ENCODE assay signal across 27 mouse cellular contexts in genomic region chr19:5518721-5519120, GRCm38 (mm10). TPM values are rescaled to one million over a fixed set of nuclear protein-coding genes. Genes with fewer than 3 reads are reported as not detected.
A peak's percentile ranks its signal among the peaks of the same experiment; 100 is the strongest.
DNase-seq lines count a peak whose midpoint lies in the region; ATAC-seq and TF ChIP-seq lines count a peak whose summit lies in the region.
"Had no signal": no experiment of that assay in that cellular context is flagged by ENCODE, and none has a peak within 500 bp of the region (broad histone marks: within the 10 kb centered on the region; RNA-seq: fewer than 3 reads in every experiment).

No protein-coding gene starts in this region.

- H3K9me3 ChIP-seq in liver, postnatal 0 days (ENCODE audit: low read length) = no peaks in the 10 kb centered on the region
- H3K9me3 ChIP-seq in liver, embryonic 11.5 days (ENCODE audit: control insufficient read depth, low read length) = no peaks in the 10 kb centered on the region
- H3K9me3 ChIP-seq in forebrain, embryonic 13.5 days (replicated peaks) = no peaks in the 10 kb centered on the region
- H3K9me3 ChIP-seq: forebrain, embryonic 10.5 days; hindbrain, embryonic 12.5 days; hindbrain, embryonic 15.5 days had no signal

- H3K4me2 ChIP-seq in liver, postnatal 0 days (ENCODE audit: low read depth, low read length) = no peak overlapping the region
- no peak overlapping the region for H3K4me2 ChIP-seq in liver, embryonic 11.5 days
- no peak overlapping the region for H3K4me2 ChIP-seq in forebrain, embryonic 13.5 days
- H3K4me2 ChIP-seq: heart, embryonic 11.5 days; hindbrain, embryonic 12.5 days; hindbrain, embryonic 15.5 days had no signal

- H3K27ac ChIP-seq in liver, postnatal 0 days (ENCODE audit: low read depth) = no peak overlapping the region
- no peak overlapping the region for H3K27ac ChIP-seq in liver, embryonic 11.5 days (ENCODE audit: low read depth, low read length)
- H3K27ac ChIP-seq in small intestine, adult 2 months (ENCODE audit: insufficient read depth, low read depth, low read length) = peak overlapping the region; percentile 39; the same call in 1 of the 2 replicates
- H3K27ac ChIP-seq in forebrain, embryonic 13.5 days = no peak overlapping the region
- H3K27ac ChIP-seq: forebrain, embryonic 10.5 days; gastrocnemius, adult 2 months; hindbrain, embryonic 12.5 days; hindbrain, embryonic 15.5 days had no signal

- TF ChIP-seq CTCF in liver, postnatal 0 days (IDR thresholded peaks at IDR 0.05; ENCODE audit: low read depth) = no peak
- TF ChIP-seq CTCF in small intestine, adult 2 months (IDR thresholded peaks at IDR 0.05; ENCODE audit: extremely low read depth, insufficient read length, insufficient replicate concordance, low read depth, low read length) = no peak

- peak; percentile 50 for DNase-seq in kidney, adult 9 months
- no peak for DNase-seq in kidney, postnatal 10 days
- DNase-seq in liver, postnatal 0 days = no peak
- no peak for DNase-seq in liver, embryonic 11.5 days (ENCODE audit: low spot score)
- no peak for DNase-seq in urinary bladder, postnatal 4 days (ENCODE audit: low spot score in 2 of 2)
- DNase-seq: adrenal gland, adult 8-10 months; adrenal gland, postnatal 36 days; cerebellum, adult 18-20 months; cerebellum, adult 9-10 months; cerebellum, postnatal 14 days; forebrain, postnatal 0 days; gastrocnemius, adult 2 months; gastrocnemius, postnatal 14 days; heart, adult 11 months had no signal

- 69% methylated on average over 3 of the region's 3 CpGs for WGBS in liver, postnatal 0 days (ENCODE audit: insufficient replicate concordance)
- 72% methylated on average over 3 of the region's 3 CpGs for WGBS in liver, embryonic 11.5 days
- 64% methylated on average over 3 of the region's 3 CpGs for WGBS in small intestine, adult 2 months
- 93% methylated on average over 3 of the region's 3 CpGs for WGBS in forebrain, embryonic 13.5 days

- H3K4me3 ChIP-seq in liver, postnatal 0 days (ENCODE audit: low read depth, low read length) = no peak overlapping the region
- H3K4me3 ChIP-seq in liver, embryonic 11.5 days (ENCODE audit: low read depth, low read length) = no peak overlapping the region
- H3K4me3 ChIP-seq in small intestine, adult 2 months (ENCODE audit: low read depth, low read length) = no peak overlapping the region
- no peak overlapping the region for H3K4me3 ChIP-seq in forebrain, embryonic 13.5 days
- H3K4me3 ChIP-seq: forebrain, embryonic 10.5 days; gastrocnemius, adult 2 months; hindbrain, embryonic 12.5 days; hindbrain, embryonic 15.5 days had no signal

- no peaks in the 10 kb centered on the region for H3K36me3 ChIP-seq in liver, postnatal 0 days (replicated peaks; ENCODE audit: insufficient read depth, low read length)
- H3K36me3 ChIP-seq in liver, embryonic 11.5 days (ENCODE audit: control insufficient read depth, insufficient read depth, low read length) = no peaks in the 10 kb centered on the region
- H3K36me3 ChIP-seq in small intestine, adult 2 months (ENCODE audit: control insufficient read depth, insufficient read depth, low read length) = no peaks in the 10 kb centered on the region
- H3K36me3 ChIP-seq in forebrain, embryonic 13.5 days (ENCODE audit: poor library complexity, severe bottlenecking) = no peaks in the 10 kb centered on the region
- H3K36me3 ChIP-seq: forebrain, embryonic 10.5 days; hindbrain, embryonic 12.5 days; hindbrain, embryonic 15.5 days had no signal

- no peak for TF ChIP-seq POLR2A in small intestine, adult 2 months (IDR thresholded peaks at IDR 0.05; ENCODE audit: low read depth, low read length)

- no peaks in the 10 kb centered on the region for H3K27me3 ChIP-seq in liver, postnatal 0 days (ENCODE audit: insufficient read depth, low read length)
- no peaks in the 10 kb centered on the region for H3K27me3 ChIP-seq in liver, embryonic 11.5 days (replicated peaks; ENCODE audit: control insufficient read depth, insufficient read depth, low read length)
- H3K27me3 ChIP-seq in small intestine, adult 2 months (ENCODE audit: control insufficient read depth, insufficient read depth, low read length) = no peaks in the 10 kb centered on the region
- H3K27me3 ChIP-seq in forebrain, embryonic 13.5 days = no peaks in the 10 kb centered on the region
- H3K27me3 ChIP-seq: hindbrain, embryonic 12.5 days; hindbrain, embryonic 15.5 days had no signal

- peak; percentile 43; the same call in 1 of the 2 replicates for ATAC-seq in liver, postnatal 0 days
- no peak for ATAC-seq in liver, embryonic 11.5 days (replicated peaks; ENCODE audit: low FRiP score)
- ATAC-seq in forebrain, embryonic 13.5 days = no peak
- ATAC-seq: activated CD4-positive, CD25-positive, alpha-beta regulatory T cell, adult 4 months; forebrain, embryonic 14.5 days; forebrain, postnatal 0 days had no signal

- H3K4me1 ChIP-seq in liver, postnatal 0 days (ENCODE audit: insufficient read depth) = no peaks in the 10 kb centered on the region
- H3K4me1 ChIP-seq in liver, embryonic 11.5 days (replicated peaks; ENCODE audit: control insufficient read depth, insufficient read depth, low read length) = no peaks in the 10 kb centered on the region
- peaks cover 19% of the 10 kb centered on the region for H3K4me1 ChIP-seq in small intestine, adult 2 months (ENCODE audit: control insufficient read depth, insufficient read depth, insufficient read length, low read length)
- H3K4me1 ChIP-seq in forebrain, embryonic 13.5 days = no peaks in the 10 kb centered on the region
- H3K4me1 ChIP-seq: forebrain, embryonic 10.5 days; hindbrain, embryonic 12.5 days; hindbrain, embryonic 15.5 days had no signal

- H3K9ac ChIP-seq in liver, postnatal 0 days (replicated peaks) = no peak overlapping the region
- H3K9ac ChIP-seq in liver, embryonic 11.5 days (ENCODE audit: low read depth, low read length) = no peak overlapping the region
- H3K9ac ChIP-seq in forebrain, embryonic 13.5 days = no peak overlapping the region
- H3K9ac ChIP-seq: forebrain, postnatal 0 days; hindbrain, embryonic 12.5 days; hindbrain, embryonic 15.5 days had no signal

- TF ChIP-seq EP300 in liver, postnatal 0 days (IDR thresholded peaks at IDR 0.05; ENCODE audit: low read depth) = no peak

RNA-seq across cellular contexts. Expression of gene Snx32, which starts 8.4 kb away (rescaled TPM):
- polyA plus RNA-seq in liver, postnatal 0 days (2015; fragmentation: Nextera tagmentation; extraction: Ambion mirVana) = 2.6 and 3.0 TPM in 2 replicates
- polyA plus RNA-seq in liver, embryonic 11.5 days (2014; fragmentation: Nextera tagmentation; extraction: Ambion mirVana) = 7.0 and 8.3 TPM in 2 replicates
- 1.7 and 3.2 TPM in 2 replicates for polyA plus RNA-seq in small intestine, adult 2 months (2012; rRNA removed)
- 41.4 and 44.4 TPM in 2 replicates for polyA plus RNA-seq in forebrain, embryonic 13.5 days (2015; fragmentation: Nextera tagmentation; extraction: Ambion mirVana)

RNA-seq across cellular contexts. Expression of gene 1700020D05Rik, which starts 15.1 kb away (rescaled TPM):
- not detected in 2 replicates for polyA plus RNA-seq in liver, postnatal 0 days (2015; fragmentation: Nextera tagmentation; extraction: Ambion mirVana)
- not detected in 2 replicates for polyA plus RNA-seq in liver, embryonic 11.5 days (2014; fragmentation: Nextera tagmentation; extraction: Ambion mirVana)
- polyA plus RNA-seq in small intestine, adult 2 months (2012; rRNA removed) = 0.19 TPM in 1 of 2 replicates, not detected in the other
- 0.23 and 0.27 TPM in 2 replicates for polyA plus RNA-seq in forebrain, embryonic 13.5 days (2015; fragmentation: Nextera tagmentation; extraction: Ambion mirVana)
- polyA plus RNA-seq: embryonic facial prominence, embryonic 11.5 days; embryonic facial prominence, embryonic 14.5 days; forebrain, embryonic 10.5 days; forebrain, embryonic 14.5 days; forebrain, postnatal 0 days; heart, embryonic 11.5 days; heart, postnatal 0 days had no signal

RNA-seq across cellular contexts. Expression of gene Cfl1, which starts 28.5 kb away (rescaled TPM):
- 841 and 843 TPM in 2 replicates for polyA plus RNA-seq in liver, postnatal 0 days (2015; fragmentation: Nextera tagmentation; extraction: Ambion mirVana)
- polyA plus RNA-seq in liver, embryonic 11.5 days (2014; fragmentation: Nextera tagmentation; extraction: Ambion mirVana) = 2,498 and 2,516 TPM in 2 replicates
- polyA plus RNA-seq in small intestine, adult 2 months (2012; rRNA removed) = 320 and 703 TPM in 2 replicates
- polyA plus RNA-seq in forebrain, embryonic 13.5 days (2015; fragmentation: Nextera tagmentation; extraction: Ambion mirVana) = 3,452 and 3,520 TPM in 2 replicates

RNA-seq across cellular contexts. Expression of gene Mus81, which starts 30.5 kb away (rescaled TPM):
- polyA plus RNA-seq in liver, postnatal 0 days (2015; fragmentation: Nextera tagmentation; extraction: Ambion mirVana) = 8.6 and 11.9 TPM in 2 replicates
- 28.3 and 33.8 TPM in 2 replicates for polyA plus RNA-seq in liver, embryonic 11.5 days (2014; fragmentation: Nextera tagmentation; extraction: Ambion mirVana)
- polyA plus RNA-seq in small intestine, adult 2 months (2012; rRNA removed) = 19.9 and 29.1 TPM in 2 replicates
- polyA plus RNA-seq in forebrain, embryonic 13.5 days (2015; fragmentation: Nextera tagmentation; extraction: Ambion mirVana) = 44.4 and 47.0 TPM in 2 replicates

RNA-seq across cellular contexts. Expression of gene Ovol1, which starts 41.7 kb away (rescaled TPM):
- 0.06 TPM in 1 of 2 replicates, not detected in the other for polyA plus RNA-seq in liver, postnatal 0 days (2015; fragmentation: Nextera tagmentation; extraction: Ambion mirVana)
- 0.22 TPM in 1 of 2 replicates, not detected in the other for polyA plus RNA-seq in liver, embryonic 11.5 days (2014; fragmentation: Nextera tagmentation; extraction: Ambion mirVana)
- 28.5 and 55.3 TPM in 2 replicates for polyA plus RNA-seq in small intestine, adult 2 months (2012; rRNA removed)
- 0.06 TPM in 1 of 2 replicates, not detected in the other for polyA plus RNA-seq in forebrain, embryonic 13.5 days (2015; fragmentation: Nextera tagmentation; extraction: Ambion mirVana)
- polyA plus RNA-seq: activated CD4-positive, CD25-positive, alpha-beta regulatory T cell, adult 4 months; C2C12; forebrain, embryonic 14.5 days; heart, embryonic 14.5 days; hindbrain, embryonic 15.5 days had no signal
